Mouse (Mus musculus): ENCODE results near the gene Ugt1a6a.

DNA sequence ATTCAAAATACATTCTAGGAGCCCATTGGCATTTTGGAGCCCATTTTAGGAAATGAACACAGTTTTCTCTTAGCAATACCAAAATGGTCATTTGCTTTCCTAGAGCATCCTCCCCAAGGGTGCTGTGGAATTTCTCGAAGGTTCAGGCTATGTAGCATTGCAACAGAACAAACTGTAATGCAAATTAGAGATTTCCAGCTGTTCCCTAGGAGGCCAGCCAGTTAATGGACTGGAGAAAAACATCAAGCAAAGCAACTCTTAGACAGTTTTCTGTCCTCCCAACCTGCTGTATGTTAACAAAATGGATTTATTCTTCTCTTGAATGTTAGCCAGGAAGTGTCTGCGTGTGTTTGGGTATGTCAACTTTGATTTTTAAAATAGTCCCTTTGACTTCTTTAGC lies 2.0 kb downstream of the Ugt1a6a start:
- TF ChIP-seq CTCF (IDR thresholded peaks at IDR 0.05; ENCODE audit: insufficient read depth, low read depth, low read length) (no peak), POLR2A (IDR thresholded peaks at IDR 0.05; ENCODE audit: insufficient read depth, low read depth, low read length) (no peak)

Measured in olfactory bulb, adult 2 months (tissue).